Mouse (Mus musculus): Measurements from ENCODE around the gene Pramef17.
"Not testable (repeated sequence)": the region's sequence is repeated elsewhere in the genome, so short reads cannot be mapped to it uniquely, and the experiment has no call there.

Pramef17 gene

DNA sequence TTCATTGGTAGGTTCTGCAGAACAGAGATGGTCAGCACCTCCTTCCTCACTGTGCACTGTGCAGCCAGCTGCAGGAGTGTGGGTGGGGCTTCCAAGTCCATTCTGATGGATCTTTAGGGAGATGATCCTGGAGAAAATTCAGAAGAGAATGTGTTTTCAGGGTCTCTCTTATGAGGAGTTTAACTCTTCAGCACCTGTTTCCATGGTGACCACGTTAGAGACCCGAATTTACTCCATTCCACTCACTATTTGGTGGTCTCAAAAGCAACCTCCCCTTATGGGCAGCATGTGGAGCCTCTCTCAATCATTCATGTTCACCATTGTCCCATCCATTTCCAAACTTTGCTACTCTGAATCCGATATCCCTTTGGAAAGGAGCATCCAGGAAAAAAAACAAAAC lies at the start of gene Pramef17:
Gene Pramef17 (minus strand): TSS at position 101 of the 400 bp plus-strand sequence.
- DNase-seq (ENCODE audit: low spot score), result not testable (repeated sequence)

GRCm38 (mm10) chr4:143988126-143988525 lies 6.0 kb downstream of the Pramef17 start:
- DNase-seq (ENCODE audit: low spot score), result not testable (repeated sequence)

DNA sequence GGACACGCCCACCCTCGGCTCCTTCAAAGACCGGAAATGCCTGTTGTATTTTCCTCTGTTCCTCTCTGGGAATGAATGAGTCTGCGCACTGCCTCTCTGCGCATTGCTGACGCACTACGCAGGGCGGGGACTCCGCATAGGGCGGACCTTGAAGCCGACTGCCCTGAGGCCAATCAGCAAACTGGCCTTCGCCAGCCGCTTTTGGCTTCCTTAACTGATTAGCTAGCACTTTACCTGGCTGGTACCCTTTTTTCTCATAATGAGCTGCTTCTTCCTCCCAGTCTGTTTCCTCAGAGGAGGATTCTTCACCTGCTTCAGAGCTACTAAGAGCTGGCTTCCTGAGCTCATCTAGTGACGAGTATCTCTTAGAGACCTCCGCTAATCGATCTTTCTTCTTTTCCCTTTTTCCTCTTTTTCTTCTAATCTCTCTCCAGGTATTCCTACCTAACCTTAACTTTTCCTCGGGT lies 6.7 kb downstream of the Pramef17 start:
- not testable (repeated sequence) for DNase-seq (ENCODE audit: low spot score)

GRCm38 (mm10) chr4:143985733-143986132 lies 8.4 kb downstream of the Pramef17 start:
- DNase-seq (ENCODE audit: low spot score), result not testable (repeated sequence)

DNA sequence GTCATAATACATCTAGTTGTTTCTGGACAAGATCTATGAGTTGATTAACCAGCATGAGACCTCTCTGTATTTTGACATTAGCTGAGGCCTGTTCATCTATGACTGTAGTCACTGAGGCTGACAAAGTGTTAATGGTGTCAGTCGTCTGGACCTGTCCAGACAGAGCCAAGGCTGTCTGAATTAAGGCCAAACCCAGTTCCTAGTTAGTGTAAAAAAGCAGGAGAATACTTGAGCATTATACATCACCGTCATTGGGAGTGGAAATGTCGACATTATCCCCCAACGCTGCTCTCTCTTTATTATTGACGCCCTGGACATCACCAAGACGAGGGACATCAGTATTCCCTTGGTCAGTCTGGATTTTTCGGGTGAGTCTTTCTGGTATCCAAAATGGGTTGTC lies 9.0 kb downstream of the Pramef17 start:
- not testable (repeated sequence) for DNase-seq (ENCODE audit: low spot score)

- DNase-seq (ENCODE audit: low spot score), result not testable (repeated sequence)
Observed at GRCm38 (mm10) chr4:143983446-143983845, 10.7 kb downstream of the Pramef17 start.

- not testable (repeated sequence) for DNase-seq (ENCODE audit: low spot score)
Observed at GRCm38 (mm10) chr4:143966850-143967249, 27.3 kb downstream of the Pramef17 start, which contains the start of gene Gm13101. TSS of gene Gm13101 (minus strand) at chr4:143966950.

DNA sequence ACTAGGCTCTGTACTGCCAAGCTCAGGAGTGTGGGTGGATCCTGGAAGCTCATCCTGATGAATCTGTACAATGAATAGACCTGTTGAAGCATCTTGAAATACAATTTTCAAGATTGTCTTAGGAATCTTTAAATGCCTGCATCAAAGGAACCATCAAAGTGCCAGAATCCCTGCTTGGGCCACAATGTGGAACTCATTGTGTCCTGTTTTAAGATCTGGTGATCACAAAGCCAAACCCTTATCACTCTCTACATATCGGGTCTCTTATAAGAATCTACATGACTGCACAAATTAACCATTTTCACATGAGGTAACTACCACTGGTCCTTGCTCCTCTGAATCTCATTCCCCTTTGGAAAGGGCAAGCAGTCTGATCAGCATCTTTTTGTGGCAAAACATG lies 43.3 kb downstream of the Pramef17 start, which contains the start of gene Pramef25:
Gene Pramef25 (minus strand): TSS at position 101 of the 400 bp plus-strand sequence.
- DNase-seq (ENCODE audit: low spot score), result not testable (repeated sequence)
